Mouse (Mus musculus) stomach, postnatal 0 days (tissue): Measurements from ENCODE around the gene Eif5. TPM values are rescaled to one million over a fixed set of nuclear protein-coding genes. Genes with fewer than 3 reads are reported as not detected.
"Not testable (repeated sequence)": the region's sequence is repeated elsewhere in the genome, so short reads cannot be mapped to it uniquely, and the experiment has no call there.

Experiments
- ATAC-seq: fragments of 200-750 bp; cut with Nextera tagmentation; 2 replicates; pipeline ENCODE4 v1.8.0; 2017; ENCODE audit not compliant: low FRiP score, low TSS enrichment
- DNase-seq: peaks from one replicate; pipeline ENCODE4 v3.0.0-alpha.2; 2016; ENCODE audit warnings: low spot score
- H3K27ac ChIP-seq: fragments of 300-500 bp; sonication (generic); replicated peaks from 2 replicates; pipeline ENCODE4 v1.5.1; 2014; ENCODE audit warnings: mild to moderate bottlenecking, control low read depth
- H3K27me3 ChIP-seq: fragments of 300-500 bp; sonication (generic); 2 replicates; pipeline ENCODE4 v1.6.1; 2014; ENCODE audit warnings: low read length; ENCODE audit not compliant: control insufficient read depth, insufficient read depth
- H3K36me3 ChIP-seq: fragments of 300-500 bp; sonication (generic); 2 replicates; pipeline ENCODE4 v1.6.1; 2014; ENCODE audit warnings: low read length, mixed read lengths; ENCODE audit not compliant: control insufficient read depth, insufficient read depth
- H3K4me1 ChIP-seq: fragments of 300-500 bp; sonication (generic); replicated peaks from 2 replicates; pipeline ENCODE4 v1.6.1; 2014; ENCODE audit warnings: antibody characterized with exemption; ENCODE audit not compliant: control insufficient read depth, insufficient read depth
- H3K4me2 ChIP-seq: fragments of 300-500 bp; sonication (generic); replicated peaks from 2 replicates; pipeline ENCODE4 v1.6.1; 2014; ENCODE audit warnings: low read depth, mild to moderate bottlenecking, control low read depth, moderate library complexity
- H3K4me3 ChIP-seq: fragments of 300-500 bp; sonication (generic); 2 replicates; pipeline ENCODE4 v1.5.1; 2014; ENCODE audit warnings: low read depth, low read length, control low read depth
- H3K9ac ChIP-seq: fragments of 300-500 bp; sonication (generic); 2 replicates; pipeline ENCODE4 v1.6.1; 2014; ENCODE audit warnings: mild to moderate bottlenecking, low read length, control low read depth, mixed read lengths
- H3K9me3 ChIP-seq: fragments of 300-500 bp; sonication (generic); 2 replicates; pipeline ENCODE4 v1.6.1; 2016; ENCODE audit warnings: low read length; ENCODE audit not compliant: control insufficient read depth
- CTCF ChIP-seq: IDR thresholded peaks from 2 replicates; pipeline ENCODE4 v1.5.1; 2016; ENCODE audit warnings: antibody characterized with exemption, low read depth, mild to moderate bottlenecking, moderate library complexity
- EP300 ChIP-seq: optimal IDR thresholded peaks from 2 replicates; pipeline ENCODE3; 2016; ENCODE audit warnings: antibody characterized with exemption
- WGBS: fragments of 180-500 bp; shearing (Covaris S2); extraction: QIAGEN DNeasy Blood & Tissue Kit; methylation state at CpG from one replicate; pipeline ENCODE4 v1.1.7; 2014; 5-methylcytosine and 5-hydroxymethylcytosine counted together
- polyA plus RNA-seq: library from polyadenylated mRNA; unstranded; fragments of >200 nt; fragmentation: Nextera tagmentation; extraction: Ambion mirVana; gene quantifications from 2 replicates; pipeline ENCODE4 v1.2.1, GENCODE M21; 2015

Eif5 gene
- polyA plus RNA-seq, 1 experiment from 2014 or later = 455 TPM

GRCm38 (mm10) chr12:111503063-111503567 is 34.7 kb upstream of the Eif5 start:
- Histone ChIP-seq H3K9ac (no peak overlapping the region), H3K27me3 (no peaks in the 10 kb centered on the region), H3K36me3 (no peaks in the 10 kb centered on the region), H3K4me2 (no peak overlapping the region), H3K27ac (no peak overlapping the region), H3K4me1 (no peaks in the 10 kb centered on the region), H3K9me3 (no peaks in the 10 kb centered on the region), H3K4me3 (no peak overlapping the region)
- DNase-seq = no peak
- ATAC-seq = no peak
- WGBS = 78% methylated on average over 12 of the region's 12 CpGs
- no peak for TF ChIP-seq EP300

DNA sequence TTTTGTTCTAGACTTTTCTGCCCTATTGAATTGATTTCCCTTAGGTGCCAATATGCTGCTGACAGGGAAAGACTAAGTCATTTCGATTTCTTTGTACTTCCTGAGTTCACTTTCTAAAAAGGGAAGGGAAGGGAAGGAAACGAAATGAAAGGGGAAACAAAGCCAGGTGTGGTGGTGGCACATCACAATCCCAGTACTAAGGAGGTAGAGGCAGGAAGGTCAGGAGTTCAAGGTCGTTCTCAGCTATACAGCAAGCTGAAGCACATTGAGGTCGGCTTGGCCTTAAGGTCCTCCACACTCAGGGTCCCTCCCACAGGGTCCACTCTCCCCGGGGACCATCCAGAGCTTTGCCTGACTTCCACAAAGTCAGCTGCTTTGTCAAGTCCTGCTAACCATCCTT is 34.2 kb upstream of the Eif5 start:
- no peak overlapping the region for H3K4me2 ChIP-seq
- no peak for ATAC-seq
- no peak for DNase-seq
- TF ChIP-seq CTCF = no peak
- H3K36me3 ChIP-seq = no peaks in the 10 kb centered on the region
- no peaks in the 10 kb centered on the region for H3K9me3 ChIP-seq
- 73% methylated on average over 5 of the region's 5 CpGs for WGBS
- no peak overlapping the region for H3K4me3 ChIP-seq
- no peaks in the 10 kb centered on the region for H3K27me3 ChIP-seq
- no peak overlapping the region for H3K27ac ChIP-seq
- no peaks in the 10 kb centered on the region for H3K4me1 ChIP-seq
- no peak overlapping the region for H3K9ac ChIP-seq

DNA sequence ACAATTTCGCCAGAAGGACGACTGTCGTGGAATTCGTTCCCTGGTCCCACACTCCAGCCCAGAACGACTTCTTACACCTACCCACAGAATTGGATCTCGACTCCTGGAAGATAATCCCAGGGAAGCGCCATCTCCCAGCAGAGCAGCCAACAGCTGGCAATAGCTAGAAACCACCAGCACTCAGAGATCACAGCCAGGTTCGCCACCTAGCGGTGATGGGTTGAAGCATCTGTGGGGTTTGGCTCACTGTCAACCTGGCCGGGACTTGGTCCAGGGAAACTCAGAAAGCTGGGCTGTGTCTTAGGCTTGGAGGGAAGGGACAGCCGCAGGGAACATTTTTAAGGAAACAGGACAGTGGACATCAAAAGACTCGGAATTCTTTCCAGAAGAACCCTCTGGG is 32.9 kb upstream of the Eif5 start:
- H3K27ac ChIP-seq = no peak overlapping the region
- no peaks in the 10 kb centered on the region for H3K9me3 ChIP-seq
- WGBS = 3% methylated on average over 12 of the region's 12 CpGs
- ATAC-seq (peak; percentile 55; the same call in 1 of the 2 replicates), DNase-seq (peak; percentile 85)
- peak; percentile 95 for TF ChIP-seq CTCF
- TF ChIP-seq EP300 = no peak
- no peaks in the 10 kb centered on the region for H3K4me1 ChIP-seq
- H3K36me3 ChIP-seq = no peaks in the 10 kb centered on the region
- H3K4me2 ChIP-seq = peak overlapping the region; percentile 47
- no peaks in the 10 kb centered on the region for H3K27me3 ChIP-seq
- H3K9ac ChIP-seq = no peak overlapping the region
- H3K4me3 ChIP-seq = peak overlapping the region; percentile 33

DNA sequence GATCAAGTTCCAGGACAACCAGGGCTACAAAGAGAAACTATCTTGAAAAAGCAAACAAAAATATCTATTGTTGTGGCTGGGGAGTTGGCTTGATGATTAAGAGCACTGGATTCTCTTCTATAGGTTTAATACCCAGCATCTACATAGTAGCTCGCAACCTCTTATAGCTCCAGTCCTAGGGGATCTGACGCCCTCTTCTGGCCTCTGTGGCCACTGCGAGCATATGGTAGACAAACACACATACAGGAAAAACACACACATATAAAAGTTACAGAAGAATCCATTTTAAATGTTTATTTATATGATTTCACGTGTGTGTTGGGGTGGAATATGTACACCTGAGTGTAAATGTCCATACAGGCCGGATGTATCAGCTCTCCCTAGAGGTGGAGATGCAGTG is 30.8 kb upstream of the Eif5 start:
- no peak for DNase-seq
- Histone ChIP-seq H3K4me1 (no peaks in the 10 kb centered on the region), H3K9me3 (no peaks in the 10 kb centered on the region), H3K36me3 (no peaks in the 10 kb centered on the region), H3K27ac (no peak overlapping the region), H3K4me3 (no peak overlapping the region), H3K27me3 (no peaks in the 10 kb centered on the region), H3K9ac (no peak overlapping the region), H3K4me2 (no peak overlapping the region)
- TF ChIP-seq CTCF (peak; percentile 25; the same call in 1 of the 2 replicates), EP300 (no peak)
- WGBS = 52% methylated on average over 5 of the region's 5 CpGs
- ATAC-seq = no peak

DNA sequence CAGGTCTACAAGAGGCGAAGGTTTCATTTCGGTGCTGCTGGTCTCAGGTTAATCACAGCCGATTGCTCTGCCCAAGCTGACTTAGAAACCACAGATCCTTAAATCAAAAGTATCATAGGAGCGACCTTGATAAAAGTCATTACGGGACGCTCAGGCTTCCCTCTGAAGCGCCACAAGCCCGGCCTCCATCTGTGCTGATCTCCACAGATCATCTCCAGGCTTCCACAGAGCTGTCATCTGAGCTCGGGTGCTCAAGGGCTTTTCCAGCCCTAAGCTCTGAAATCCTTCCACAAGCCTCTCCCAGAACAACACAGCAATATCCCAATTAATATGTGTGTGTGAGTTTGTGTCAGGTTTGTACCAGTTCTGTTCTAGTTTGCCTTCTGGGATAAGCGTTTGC is 29.9 kb upstream of the Eif5 start:
- H3K4me1 ChIP-seq = no peaks in the 10 kb centered on the region
- WGBS = 84% methylated on average over 10 of the region's 10 CpGs
- H3K9me3 ChIP-seq = no peaks in the 10 kb centered on the region
- no peak for ATAC-seq
- no peak overlapping the region for H3K9ac ChIP-seq
- H3K4me2 ChIP-seq = no peak overlapping the region
- no peak for DNase-seq
- no peak overlapping the region for H3K4me3 ChIP-seq
- TF ChIP-seq EP300 (no peak), CTCF (no peak)
- H3K27ac ChIP-seq = no peak overlapping the region
- no peaks in the 10 kb centered on the region for H3K36me3 ChIP-seq
- H3K27me3 ChIP-seq = no peaks in the 10 kb centered on the region

- not testable (repeated sequence) for H3K9ac ChIP-seq, H3K36me3 ChIP-seq, H3K4me3 ChIP-seq, H3K27ac ChIP-seq, H3K9me3 ChIP-seq, DNase-seq, ATAC-seq, H3K4me2 ChIP-seq, H3K27me3 ChIP-seq, H3K4me1 ChIP-seq
- 76% methylated on average over 3 of the region's 3 CpGs for WGBS
Observed at GRCm38 (mm10) chr12:111508438-111508837, 29.4 kb upstream of the Eif5 start.
